Mouse (Mus musculus) olfactory bulb, adult 2 months (tissue): ENCODE results near the gene Psrc1.

Experiments used
- CTCF ChIP-seq: fragments of 200-500 bp; IDR thresholded peaks from 2 replicates; pipeline ENCODE4 v1.5.1; 2012; ENCODE audit warnings: low read depth, mild to moderate bottlenecking, low read length, moderate library complexity; ENCODE audit not compliant: insufficient read depth
- POLR2A ChIP-seq: fragments of 200-500 bp; IDR thresholded peaks from 2 replicates; pipeline ENCODE4 v1.6.1; 2012; ENCODE audit warnings: mild to moderate bottlenecking, low read depth, low read length, moderate library complexity; ENCODE audit not compliant: insufficient read depth

- TF ChIP-seq CTCF (no peak), POLR2A (no peak)
Measured at GRCm38 (mm10) chr3:108367173-108367572, 16.5 kb upstream of the Psrc1 start.
